Mouse (Mus musculus) regulatory T cell (primary cell): ENCODE measurements at regions not wholly inside any gene's neighbourhood (a gene's known extent, or its start where the extent isn't known, plus 50 kb on each side); places are given as distances from the start of the nearest gene placed in this dataset.

Experiments
- in situ Hi-C: fragments of 300-600 bp; cut with MboI, MseI; formaldehyde crosslinking; loops from one replicate; pipeline ENCODE4 v1.15.1; 2025; ENCODE audit warnings: high pct_unique_total_duplicates

- in situ Hi-C loops, result no loop called here
These were observed 73.0 kb downstream of the Tsen15 start for GRCm38 (mm10) chr1:152313480-152313879.

DNA sequence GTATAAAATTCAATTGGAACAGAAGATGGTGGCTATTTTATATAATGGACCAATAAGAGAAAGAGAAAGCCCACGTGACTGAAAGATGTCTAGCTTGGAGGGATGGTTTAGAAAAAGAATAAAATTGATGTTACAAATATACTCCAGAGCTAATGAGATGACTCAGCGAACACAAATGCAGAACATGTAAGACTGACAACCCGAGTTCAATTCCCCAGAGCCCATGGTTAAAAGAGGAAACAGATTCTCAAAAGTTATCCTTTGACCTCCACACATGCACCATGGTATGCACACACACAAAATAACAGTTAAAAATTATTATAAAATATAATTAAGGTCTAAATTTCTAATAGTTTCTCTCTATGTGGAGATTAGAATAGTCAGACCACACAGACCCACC lies 81.0 kb downstream of the Tsen15 start:
- in situ Hi-C loops, result no loop called here

DNA sequence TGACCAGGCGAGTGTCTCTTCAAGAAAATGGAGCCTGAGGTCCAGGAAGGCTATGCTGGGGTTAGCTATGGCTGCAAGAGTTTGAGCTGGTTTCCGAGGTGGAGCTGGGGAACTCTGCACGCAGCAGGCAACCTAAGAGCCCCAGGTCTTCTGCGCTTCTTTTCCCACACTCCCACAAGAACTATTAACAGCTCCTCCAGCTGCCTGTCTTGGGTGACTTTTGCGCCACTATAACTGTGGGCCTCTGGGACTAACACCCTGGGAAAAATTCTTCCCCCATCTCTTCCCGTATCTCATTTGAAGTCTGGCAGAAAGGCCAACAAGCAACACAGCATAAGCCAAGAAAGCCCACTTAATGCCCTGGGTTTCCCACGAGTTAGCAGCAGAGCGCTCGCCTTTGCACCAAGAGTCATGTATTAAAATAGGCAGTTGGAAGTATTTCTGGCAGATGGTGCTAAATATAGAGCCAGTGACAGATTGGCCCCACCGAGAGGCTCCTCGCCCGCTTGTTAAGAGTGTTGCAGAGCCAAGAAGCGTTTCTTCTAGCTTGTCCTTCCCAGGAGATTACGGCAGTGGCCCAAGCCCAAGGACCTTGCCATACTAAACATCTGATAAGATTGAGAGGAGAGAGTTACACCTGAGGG lies 81.9 kb downstream of the Tsen15 start:
- in situ Hi-C loops, result no loop called here

DNA sequence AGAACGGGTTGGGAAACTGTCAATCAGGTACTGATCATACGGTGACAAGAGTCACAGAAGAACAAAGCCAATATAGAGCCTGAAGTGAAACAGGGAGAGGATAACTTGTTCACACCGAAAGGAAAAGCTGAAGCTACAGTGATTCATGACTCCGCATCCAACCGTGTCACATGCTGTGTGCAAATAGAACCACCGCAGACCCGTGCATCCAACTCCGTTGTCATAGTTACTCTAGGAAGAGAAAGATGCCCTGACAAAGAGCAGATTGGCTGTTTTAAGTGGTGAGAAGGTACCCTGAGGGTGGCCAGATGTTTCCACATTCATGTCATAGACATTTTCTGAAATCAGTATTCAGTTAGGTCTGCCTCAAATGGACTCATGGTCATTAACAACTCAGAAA lies 85.1 kb downstream of the Tsen15 start:
- in situ Hi-C loops, result no loop called here

DNA sequence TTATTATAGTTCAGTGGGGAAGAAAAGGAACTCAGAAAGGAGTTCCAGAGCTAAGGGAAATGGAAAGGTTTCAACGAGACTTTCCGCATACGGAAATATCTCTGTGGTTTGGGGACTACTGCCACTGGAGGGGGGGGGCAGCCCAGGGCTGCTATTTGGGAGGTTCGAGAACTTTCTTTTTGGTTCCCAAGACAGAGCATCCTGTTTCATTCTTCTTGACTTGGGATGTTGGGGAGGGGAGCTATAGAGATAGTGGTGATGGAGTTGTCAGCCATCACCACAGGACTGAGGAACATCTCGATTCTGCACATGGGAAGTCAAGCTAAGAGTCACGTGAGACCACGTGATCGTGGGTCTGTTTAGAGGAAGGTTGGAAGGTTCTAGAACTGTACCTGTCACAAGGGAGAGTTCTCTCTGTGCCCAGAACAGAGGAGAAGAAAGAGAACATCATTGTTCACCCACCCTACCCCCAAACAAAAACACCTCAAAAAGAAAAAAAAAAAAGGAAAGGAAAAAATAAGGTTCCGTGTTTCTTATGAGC lies 94.2 kb downstream of the Tsen15 start:
- in situ Hi-C loops, result no loop called here

DNA sequence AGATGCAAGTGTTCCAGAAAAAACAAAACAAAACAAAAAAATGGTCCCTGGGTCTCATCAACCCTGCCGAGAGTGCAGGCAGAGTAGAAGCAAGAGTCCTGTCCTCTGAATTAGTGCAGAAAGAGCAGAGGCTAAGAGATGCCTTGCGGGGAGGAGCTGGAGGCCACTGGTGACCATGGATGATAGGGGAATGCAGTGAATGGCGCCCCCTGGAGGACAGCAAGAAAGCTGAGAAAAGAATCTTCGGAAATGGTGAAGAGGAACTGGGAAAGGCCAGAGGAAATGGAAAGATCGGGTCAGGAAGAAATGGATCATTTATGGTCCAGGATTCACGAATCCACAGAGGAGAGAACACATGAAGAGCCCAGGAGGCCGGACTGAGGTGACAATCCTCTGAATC lies 95.7 kb downstream of the Tsen15 start:
- in situ Hi-C loops, result no loop called here

GRCm38 (mm10) chr1:152287566-152288490 lies 98.7 kb downstream of the Tsen15 start:
- in situ Hi-C loops, result no loop called here

DNA sequence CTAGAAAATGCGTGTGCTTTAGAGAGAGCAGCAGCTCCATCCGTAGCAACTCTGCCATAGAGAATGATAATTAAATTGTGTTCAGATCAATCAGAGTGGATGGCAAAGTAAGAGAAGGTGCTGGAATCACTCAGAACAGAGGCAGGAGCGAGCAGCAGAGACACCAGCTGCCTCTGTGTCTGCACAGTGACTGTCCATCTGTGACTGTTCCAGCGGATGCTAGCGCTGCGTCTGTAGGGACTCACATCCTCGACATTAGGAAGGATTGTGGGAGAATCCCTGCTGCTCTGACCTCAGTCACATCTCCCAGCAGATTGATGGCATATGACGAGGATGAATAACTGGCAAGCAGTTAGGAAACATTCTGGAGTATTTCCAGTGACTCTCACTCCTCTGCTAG lies 99.8 kb downstream of the Tsen15 start:
- in situ Hi-C loops, result no loop called here

DNA sequence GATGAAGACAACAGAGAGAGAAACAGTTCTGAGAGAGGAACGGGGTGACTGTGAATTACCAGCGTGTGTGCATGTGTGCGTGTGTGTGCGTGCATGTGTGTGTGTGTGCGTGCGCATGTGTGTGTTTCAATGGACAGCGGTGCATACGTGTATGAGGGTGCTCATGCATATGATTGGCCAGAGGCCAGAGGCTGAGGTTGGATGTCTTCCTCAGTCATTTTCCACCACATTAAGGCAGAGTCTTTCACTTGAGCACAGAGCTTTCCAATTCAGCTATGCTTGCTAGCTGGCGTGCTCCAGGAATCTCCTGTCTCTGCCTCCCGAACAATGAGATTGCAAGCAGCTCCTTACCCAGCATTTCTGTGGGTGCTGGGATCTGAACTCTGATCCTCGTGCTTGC lies 104.4 kb downstream of the Tsen15 start:
- in situ Hi-C loops, result no loop called here

DNA sequence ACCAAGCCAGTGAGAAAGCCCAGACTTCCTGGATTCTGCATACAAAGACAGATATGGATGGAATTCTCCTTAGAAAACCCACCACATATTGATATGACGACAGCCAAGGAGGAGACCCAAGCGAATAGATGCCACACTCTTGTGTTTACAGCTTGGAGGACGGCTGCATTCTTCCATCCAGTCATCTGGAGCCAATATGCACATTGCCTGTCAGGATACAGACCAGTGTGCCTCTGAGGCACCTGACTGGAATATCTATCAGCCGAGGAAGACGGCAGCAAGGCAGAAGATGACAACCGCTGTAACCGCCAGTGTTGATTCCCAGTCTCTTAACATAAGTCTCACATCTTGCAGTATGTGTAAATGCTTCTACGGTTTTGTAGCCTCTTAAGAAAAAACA lies 105.3 kb downstream of the Tsen15 start:
- in situ Hi-C loops, result no loop called here

GRCm38 (mm10) chr1:152280014-152280413 lies 106.5 kb downstream of the Tsen15 start:
- in situ Hi-C loops, result no loop called here

GRCm38 (mm10) chr1:152275011-152275410 lies 111.5 kb downstream of the Tsen15 start:
- in situ Hi-C loops, result no loop called here

- in situ Hi-C loops, result no loop called here
These were observed 113.1 kb downstream of the Tsen15 start for GRCm38 (mm10) chr1:152273430-152273829.

DNA sequence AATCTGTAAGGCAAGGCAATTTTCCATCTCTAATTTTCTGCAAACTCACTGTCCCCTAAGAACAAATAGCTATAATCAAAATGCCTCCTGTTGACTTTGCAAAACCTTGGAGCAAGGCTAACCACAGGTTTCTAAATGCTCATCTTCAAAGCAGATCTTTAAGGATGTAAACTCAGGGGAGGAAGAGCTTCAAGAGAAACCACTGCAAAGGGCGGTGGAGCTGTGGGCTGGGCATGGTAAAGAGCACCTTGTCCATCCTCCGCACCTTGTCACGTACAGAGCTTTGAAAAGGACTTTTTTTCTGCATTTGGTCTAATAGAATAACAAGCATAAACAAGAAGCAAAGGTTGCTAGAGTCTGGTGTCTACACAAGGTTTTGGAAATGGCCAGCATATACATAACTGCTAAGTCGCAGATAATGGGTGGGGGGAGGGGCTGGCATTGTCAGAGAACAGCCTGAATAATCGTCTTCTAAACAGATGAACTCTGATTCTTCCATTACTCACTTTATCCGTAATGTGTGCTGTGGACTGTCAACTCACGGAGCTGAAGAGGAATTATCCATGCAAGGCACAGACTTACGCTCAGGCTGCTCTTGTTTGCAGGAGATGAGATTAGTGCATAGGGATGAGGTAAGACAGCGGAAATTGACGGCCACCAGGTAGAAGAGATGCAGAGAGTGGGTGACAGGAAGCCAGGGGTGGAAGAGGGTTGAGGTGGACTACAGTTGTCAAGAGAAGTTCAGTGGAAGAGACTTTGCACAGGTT lies 116.4 kb downstream of the Tsen15 start:
- in situ Hi-C loops, result no loop called here

GRCm38 (mm10) chr1:152266390-152266789 lies 120.1 kb downstream of the Tsen15 start:
- in situ Hi-C loops, result no loop called here

DNA sequence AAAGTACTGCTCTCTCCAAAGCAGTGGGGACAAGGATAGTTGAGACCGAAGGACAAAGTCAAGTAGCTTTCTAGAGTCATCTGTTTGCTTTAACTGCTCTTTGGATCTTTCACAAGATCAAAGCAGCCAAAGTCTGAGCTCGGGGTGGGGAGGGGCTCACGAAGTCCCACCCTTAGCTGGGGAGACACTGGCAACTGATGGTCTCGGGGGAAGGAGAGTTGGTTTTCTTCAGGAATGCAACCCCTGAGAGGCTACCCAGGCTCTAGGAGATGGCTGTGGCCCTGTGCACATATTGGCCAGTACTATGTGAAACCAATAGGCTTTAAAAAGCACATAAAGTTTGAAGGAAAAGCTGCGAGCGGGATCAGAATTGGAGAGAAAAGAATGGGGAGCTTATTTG lies 121.5 kb downstream of the Tsen15 start:
- in situ Hi-C loops, result no loop called here

DNA sequence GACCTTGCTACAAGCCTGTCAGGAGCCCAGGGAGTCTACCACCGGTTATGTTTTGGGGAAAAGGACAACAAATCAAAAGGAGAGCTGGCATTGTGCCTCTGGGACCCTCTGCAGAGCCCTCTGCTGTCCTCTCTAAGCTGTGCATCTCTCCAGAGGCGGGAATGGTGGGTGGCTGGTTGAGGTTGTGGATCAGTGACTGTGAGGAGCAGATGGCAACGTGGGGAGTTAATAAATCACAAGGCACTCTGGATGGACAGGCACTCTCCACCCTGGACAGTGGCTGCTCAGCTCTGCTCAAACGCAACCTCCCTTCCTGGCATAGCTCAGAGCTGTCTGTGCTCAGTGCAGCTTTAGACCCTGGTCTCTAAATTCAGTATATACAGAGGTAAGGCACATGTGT lies 125.0 kb downstream of the Tsen15 start:
- in situ Hi-C loops, result no loop called here

GRCm38 (mm10) chr1:152260950-152261349 lies 125.5 kb downstream of the Tsen15 start:
- in situ Hi-C loops, result no loop called here

DNA sequence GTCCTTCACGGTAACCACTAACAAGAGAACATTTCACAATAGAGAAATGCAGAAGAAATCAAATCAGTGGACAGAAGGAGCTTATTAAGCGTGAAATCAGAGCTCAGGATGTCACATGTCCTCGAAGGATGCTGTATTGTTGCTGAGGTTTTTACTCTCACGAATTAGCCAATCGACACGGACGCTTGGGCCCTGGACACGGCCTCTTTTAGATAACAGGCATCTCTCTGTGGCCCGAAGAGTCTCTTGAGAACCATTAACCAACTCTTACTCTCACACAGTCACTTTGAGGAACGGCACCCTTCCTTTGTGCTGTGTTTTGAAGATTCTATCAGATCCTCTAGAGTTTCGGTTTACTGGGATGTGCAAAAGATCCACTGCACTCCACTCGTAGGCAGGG lies 128.2 kb downstream of the Tsen15 start:
- in situ Hi-C loops, result loop anchor here (5.0 kb wide), 1 partner anchor 106 kb away; no protein-coding TSS in a partner anchor

- in situ Hi-C loops, result no loop called here
These were observed 132.6 kb downstream of the Tsen15 start for GRCm38 (mm10) chr1:152253906-152254305.

GRCm38 (mm10) chr1:152253486-152253885 lies 133.0 kb downstream of the Tsen15 start:
- in situ Hi-C loops, result no loop called here

DNA sequence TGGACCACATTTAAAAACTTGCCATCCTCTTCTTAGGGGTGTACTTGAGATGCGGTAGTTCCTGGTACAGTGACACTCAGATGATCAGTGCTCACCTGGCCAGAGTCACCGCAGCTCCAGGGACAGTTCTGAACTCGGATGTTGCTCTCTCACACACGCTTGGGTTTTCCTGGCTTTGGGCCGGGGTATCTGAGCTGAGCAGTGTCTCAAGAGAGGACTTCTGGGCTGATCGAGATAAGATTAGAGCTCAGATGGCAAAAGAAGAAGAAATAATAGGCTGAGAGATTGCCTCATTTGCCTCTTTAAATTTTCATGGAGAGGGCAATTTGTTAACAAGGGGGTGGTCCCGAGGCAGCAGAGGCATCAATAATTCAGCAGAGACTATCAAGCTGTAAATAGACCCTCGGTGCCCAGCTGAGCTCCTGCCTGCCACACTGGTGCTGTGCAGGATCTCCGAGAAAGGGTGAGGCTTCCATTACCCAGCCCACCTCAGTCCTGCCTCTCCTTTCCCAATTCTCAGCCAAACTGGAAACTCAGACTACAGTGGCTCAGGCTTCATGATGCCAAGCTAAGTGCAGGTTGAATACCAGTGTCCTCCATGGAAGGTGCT lies 133.7 kb downstream of the Tsen15 start:
- in situ Hi-C loops, result no loop called here
